Mouse (Mus musculus): ENCODE measurements around the gene Bcas2. TPM values are rescaled to one million over a fixed set of nuclear protein-coding genes. Genes with fewer than 3 reads are reported as not detected.

The Bcas2 gene
- 87.0 to 110 TPM (median 103 TPM) in 4 replicates for total RNA-seq (2023)

DNA sequence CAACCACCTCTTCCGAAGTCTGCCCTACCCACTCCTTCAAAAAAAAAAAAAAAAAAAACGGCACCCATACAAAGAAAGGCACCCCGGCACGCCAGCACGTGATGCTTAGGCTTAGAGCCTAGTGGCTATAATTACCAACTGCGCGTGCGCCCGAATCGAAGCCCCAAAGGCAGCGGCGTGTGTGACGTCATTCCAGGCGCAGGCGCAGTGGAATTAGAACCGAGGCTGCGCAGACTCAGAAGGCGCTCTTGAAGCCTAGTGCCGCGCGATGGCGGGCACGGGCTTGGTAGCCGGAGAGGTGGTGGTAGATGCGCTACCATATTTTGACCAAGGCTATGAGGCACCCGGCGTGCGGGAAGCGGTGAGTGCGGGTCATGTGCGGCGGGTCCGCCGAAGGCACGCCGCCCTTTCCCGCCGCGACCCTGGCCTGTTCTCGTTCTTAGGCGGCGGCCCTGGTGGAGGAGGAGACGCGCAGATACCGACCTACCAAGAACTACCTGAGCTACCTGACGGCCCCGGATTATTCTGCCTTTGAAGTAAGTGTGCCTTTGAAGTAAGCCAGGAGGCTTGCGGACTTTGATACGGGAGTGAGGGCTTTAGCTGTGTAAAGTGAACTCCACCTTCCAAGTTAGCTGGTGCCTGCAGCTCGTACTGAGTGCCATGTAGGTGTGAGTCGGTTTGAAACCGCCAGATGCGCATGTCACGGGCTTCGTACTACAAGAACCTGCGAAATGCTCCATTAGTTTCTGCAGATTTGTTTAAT, at the start of gene Bcas2:
TSS of gene Bcas2 (plus strand) at position 151 of the 763 bp plus-strand sequence.

Other genes starting within 250 kb of the Bcas2 start
- gene Sycp1, start 235.6 kb upstream of the Bcas2 start, total RNA-seq (2023) = not detected in 4 replicates
- not detected in 4 replicates for gene Nr1h5, start 207.5 kb upstream of the Bcas2 start, total RNA-seq (2023)
- gene Sike1, start 175.9 kb upstream of the Bcas2 start, total RNA-seq (2023) = 97.6 to 135 TPM (median 119 TPM) in 4 replicates
- gene Csde1, start 151.2 kb upstream of the Bcas2 start, total RNA-seq (2023) = 529 to 552 TPM (median 547 TPM) in 4 replicates
- gene Nras, start 113.4 kb upstream of the Bcas2 start, total RNA-seq (2023) = 90.7 to 119 TPM (median 96.2 TPM) in 4 replicates
- gene Ampd1, start 97.6 kb upstream of the Bcas2 start, total RNA-seq (2023) = 0.34 to 1.1 TPM (median 0.36 TPM) in 3 of 4 replicates, not detected in the other
- gene Dennd2c, start 69.1 kb upstream of the Bcas2 start, total RNA-seq (2023) = 0.18 to 0.60 TPM (median 0.26 TPM) in 4 replicates
- gene Trim33, start 107.6 kb downstream of the Bcas2 start, total RNA-seq (2023) = 72.6 to 79.3 TPM (median 76.0 TPM) in 4 replicates

Data from B cell, adult 62 days (primary cell).